Mouse (Mus musculus): ENCODE results near the gene Dusp22. TPM values are rescaled to one million over a fixed set of nuclear protein-coding genes. Genes with fewer than 3 reads are reported as not detected.

Gene Dusp22
- polyA plus RNA-seq, 1 experiment from 2014 or later: 30.4 TPM

DNA sequence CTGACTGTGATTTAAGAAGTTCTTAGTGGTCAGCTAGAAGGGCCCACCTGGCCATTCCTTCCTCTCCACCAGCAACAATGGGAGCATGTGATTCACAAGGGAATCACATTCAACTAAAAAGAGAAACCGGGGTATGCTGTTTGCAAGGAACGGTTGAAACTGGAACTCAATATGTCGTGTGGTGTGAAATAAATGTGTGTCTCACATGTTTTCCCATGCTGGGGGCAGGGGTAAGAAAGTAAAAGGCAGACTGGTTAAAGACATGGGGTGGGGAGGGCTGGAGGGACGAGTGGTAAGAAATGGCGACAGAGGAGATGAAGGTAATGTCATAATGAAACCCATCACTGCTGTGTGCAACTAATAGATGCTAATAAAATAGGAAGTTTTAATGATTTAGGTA is 87.3 kb downstream of the Dusp22 start:
- Histone ChIP-seq H3K9me3 (no peaks in the 10 kb centered on the region), H3K4me2 (no peak overlapping the region), H3K27ac (replicated peaks) (no peak overlapping the region), H3K27me3 (peaks cover 51% of the 10 kb centered on the region), H3K4me3 (no peak overlapping the region), H3K36me3 (no peaks in the 10 kb centered on the region), H3K4me1 (replicated peaks) (peaks cover 23% of the 10 kb centered on the region), H3K9ac (no peak overlapping the region)
- ATAC-seq (ENCODE audit: low FRiP score, low read depth): no peak
- WGBS: 82% methylated on average over 5 of the region's 5 CpGs

DNA sequence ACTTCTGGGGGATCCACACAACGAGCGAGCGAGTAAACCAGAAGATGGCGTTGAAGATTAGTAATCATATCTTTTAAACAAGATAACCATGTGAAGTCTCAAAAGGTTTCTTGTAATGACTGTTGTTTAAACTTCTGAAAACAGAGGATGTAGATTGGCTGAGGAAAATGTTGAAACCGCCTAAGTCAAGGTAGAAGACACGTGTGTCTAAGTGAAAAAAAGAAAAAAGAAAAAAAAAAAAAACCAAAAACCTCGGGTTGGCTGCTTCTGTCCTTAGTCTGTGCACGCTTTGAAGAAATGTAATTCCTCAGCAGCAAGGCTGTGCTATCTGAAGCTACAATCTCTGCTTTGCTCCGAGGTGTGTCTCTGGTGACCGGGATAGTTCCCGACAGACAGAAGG is 87.7 kb downstream of the Dusp22 start:
- H3K4me3 ChIP-seq: no peak overlapping the region
- ATAC-seq (ENCODE audit: low FRiP score, low read depth): no peak
- H3K4me1 ChIP-seq (replicated peaks): peaks cover 23% of the 10 kb centered on the region
- no peaks in the 10 kb centered on the region for H3K36me3 ChIP-seq
- peaks cover 53% of the 10 kb centered on the region for H3K27me3 ChIP-seq
- H3K9me3 ChIP-seq: no peaks in the 10 kb centered on the region
- no peak overlapping the region for H3K9ac ChIP-seq
- no peak overlapping the region for H3K27ac ChIP-seq (replicated peaks)
- 78% methylated on average over 11 of the region's 11 CpGs for WGBS
- no peak overlapping the region for H3K4me2 ChIP-seq

DNA sequence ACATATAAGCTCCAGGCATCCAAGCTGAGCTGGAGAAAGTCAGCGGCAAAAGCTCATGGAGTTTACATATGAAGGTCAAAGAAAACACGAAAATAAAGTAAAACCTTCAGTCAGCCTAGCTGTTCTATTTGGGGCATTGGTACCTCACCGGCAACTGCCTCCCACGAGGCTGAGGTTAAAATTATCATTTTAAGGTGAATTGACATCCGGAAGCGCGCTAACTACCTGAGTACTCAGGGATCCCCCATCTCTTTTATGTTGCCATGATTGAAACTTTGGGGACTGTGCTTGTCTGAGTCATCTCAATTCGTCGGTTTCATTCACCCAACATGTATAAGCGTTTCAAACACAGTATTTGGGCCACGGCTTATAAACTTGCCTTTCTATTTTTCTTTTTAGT is 88.5 kb downstream of the Dusp22 start:
- Histone ChIP-seq H3K9me3 (no peaks in the 10 kb centered on the region), H3K4me2 (peak overlapping the region; percentile 64; the same call in 1 of the 2 replicates), H3K27ac (replicated peaks) (no peak overlapping the region), H3K27me3 (peaks cover 53% of the 10 kb centered on the region), H3K36me3 (no peaks in the 10 kb centered on the region), H3K9ac (no peak overlapping the region), H3K4me3 (no peak overlapping the region), H3K4me1 (replicated peaks) (peaks cover 23% of the 10 kb centered on the region)
- ATAC-seq (ENCODE audit: low FRiP score, low read depth): no peak
- 58% methylated on average over 11 of the region's 11 CpGs for WGBS

DNA sequence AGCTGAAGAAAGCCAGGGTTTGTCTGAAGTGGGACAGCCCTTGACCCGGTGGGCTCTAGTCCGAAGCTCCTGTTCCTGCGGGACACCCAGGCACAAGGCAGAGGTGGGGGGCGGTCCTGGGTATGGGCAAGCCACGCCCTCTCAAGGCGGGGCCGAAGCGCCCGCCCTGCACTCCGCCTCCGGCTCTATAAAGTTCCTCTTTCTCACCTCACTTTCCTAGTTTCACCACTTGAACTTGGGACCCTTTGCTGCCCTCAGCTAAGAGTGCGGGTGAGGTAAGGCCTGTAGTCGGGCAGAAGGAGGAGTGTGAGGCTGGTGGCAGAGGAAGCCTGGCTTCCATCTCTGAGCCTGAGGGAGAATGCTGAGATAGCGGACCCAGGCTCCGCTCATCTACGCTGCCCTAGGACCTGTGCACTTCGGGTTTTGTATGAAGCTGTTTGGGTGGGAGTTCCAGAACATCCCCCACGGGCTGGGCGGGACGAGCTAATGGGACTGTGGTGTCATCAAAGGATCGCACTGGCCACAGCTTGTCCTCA is 89.3 kb downstream of the Dusp22 start, which contains the start of gene Irf4:
Gene Irf4, plus strand, starts transcription at position 206 of the 536 bp plus-strand sequence.
- Histone ChIP-seq H3K9me3 (no peaks in the 10 kb centered on the region), H3K27me3 (peaks cover 53% of the 10 kb centered on the region), H3K36me3 (no peaks in the 10 kb centered on the region), H3K27ac (replicated peaks) (no peak within 1 kb of the TSS), H3K4me3 (peak within 1 kb of the TSS; percentile 37), H3K9ac (no peak within 1 kb of the TSS), H3K4me1 (replicated peaks) (peaks cover 23% of the 10 kb centered on the region), H3K4me2 (peak within 1 kb of the TSS; percentile 64)
- ATAC-seq (ENCODE audit: low FRiP score, low read depth): peak; percentile 77
- under 1% methylated on average over 21 of the region's 21 CpGs for WGBS

DNA sequence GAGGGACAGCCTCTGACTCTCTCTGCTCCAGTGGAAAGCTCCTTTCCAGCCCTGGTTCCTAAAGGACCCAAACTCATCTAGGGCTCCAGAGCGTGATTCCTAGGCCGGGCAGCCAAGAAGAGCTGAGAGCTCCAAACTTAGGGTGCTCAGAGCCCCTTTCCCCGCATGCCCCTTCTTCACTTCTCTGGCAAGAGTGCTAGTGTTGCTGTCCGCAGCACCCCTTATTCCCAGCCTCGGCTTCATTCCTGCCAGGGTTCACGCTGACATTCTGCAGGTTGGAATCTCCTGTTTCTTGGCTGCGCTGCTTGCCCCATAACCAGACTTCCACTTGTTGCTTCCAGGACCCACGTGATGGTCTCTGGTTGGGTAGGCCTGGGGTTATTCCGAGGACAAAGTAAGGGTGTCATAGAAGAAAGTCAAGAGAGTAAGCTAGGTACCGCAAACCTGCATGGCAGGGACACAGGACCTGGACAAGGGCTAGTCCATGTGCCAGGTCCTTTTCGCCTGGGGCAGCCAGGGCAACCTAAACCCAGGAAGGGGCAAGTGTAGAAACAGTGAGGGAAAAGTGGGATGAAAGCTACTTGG is 89.8 kb downstream of the Dusp22 start:
- H3K4me3 ChIP-seq: peak overlapping the region; percentile 37
- no peaks in the 10 kb centered on the region for H3K36me3 ChIP-seq
- no peak for ATAC-seq (ENCODE audit: low FRiP score, low read depth)
- H3K4me2 ChIP-seq: peak overlapping the region; percentile 64
- peaks cover 53% of the 10 kb centered on the region for H3K27me3 ChIP-seq
- H3K27ac ChIP-seq (replicated peaks): no peak overlapping the region
- 7% methylated on average over 11 of the region's 11 CpGs for WGBS
- no peak overlapping the region for H3K9ac ChIP-seq
- H3K4me1 ChIP-seq (replicated peaks): peaks cover 23% of the 10 kb centered on the region
- no peaks in the 10 kb centered on the region for H3K9me3 ChIP-seq

DNA sequence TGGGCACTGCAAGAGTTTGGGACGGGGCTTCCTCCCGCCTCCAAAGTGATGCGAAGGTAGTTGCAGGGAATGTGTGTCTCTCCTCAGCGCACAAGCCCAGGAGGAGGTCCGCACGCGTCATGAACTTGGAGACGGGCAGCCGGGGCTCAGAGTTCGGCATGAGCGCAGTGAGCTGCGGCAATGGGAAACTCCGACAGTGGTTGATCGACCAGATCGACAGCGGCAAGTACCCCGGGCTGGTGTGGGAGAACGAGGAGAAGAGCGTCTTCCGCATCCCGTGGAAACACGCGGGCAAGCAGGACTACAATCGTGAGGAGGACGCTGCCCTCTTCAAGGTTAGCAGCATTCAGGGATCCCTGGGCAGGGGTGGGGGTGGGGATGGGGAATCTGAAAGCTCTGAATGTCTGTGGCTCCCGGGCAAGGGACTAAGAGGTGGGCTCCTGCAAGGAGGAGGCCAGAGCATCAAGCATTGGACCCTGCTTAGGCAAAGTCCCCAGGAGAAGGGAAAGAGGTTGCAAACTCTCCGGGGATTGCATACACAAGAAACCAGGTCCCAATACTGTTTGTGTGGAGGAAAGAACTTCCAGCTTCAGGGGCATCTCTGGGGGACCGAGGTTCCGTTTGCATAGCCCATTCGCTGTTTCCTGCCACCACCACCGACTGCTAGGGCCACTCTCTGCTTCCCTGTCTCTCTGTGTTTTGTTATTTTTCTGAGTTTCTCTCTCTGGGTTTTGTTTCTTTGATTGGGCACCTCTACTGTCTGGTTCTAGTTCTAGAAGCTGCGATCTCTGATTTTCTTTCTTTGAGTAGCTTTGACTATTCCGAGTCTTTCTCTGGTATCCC is 90.9 kb downstream of the Dusp22 start:
- H3K4me2 ChIP-seq: peak overlapping the region; percentile 64
- no peaks in the 10 kb centered on the region for H3K36me3 ChIP-seq
- peak overlapping the region; percentile 26; the same call in 1 of the 2 replicates for H3K9ac ChIP-seq
- WGBS: 3% methylated on average over 33 of the region's 33 CpGs
- peak overlapping the region; percentile 37 for H3K4me3 ChIP-seq
- H3K27ac ChIP-seq (replicated peaks): no peak overlapping the region
- peaks cover 23% of the 10 kb centered on the region for H3K4me1 ChIP-seq (replicated peaks)
- no peaks in the 10 kb centered on the region for H3K9me3 ChIP-seq
- 0 out of 2 replicates have a peak, but pooled peaks have one; percentile 31 for ATAC-seq (ENCODE audit: low FRiP score, low read depth)
- peaks cover 53% of the 10 kb centered on the region for H3K27me3 ChIP-seq

DNA sequence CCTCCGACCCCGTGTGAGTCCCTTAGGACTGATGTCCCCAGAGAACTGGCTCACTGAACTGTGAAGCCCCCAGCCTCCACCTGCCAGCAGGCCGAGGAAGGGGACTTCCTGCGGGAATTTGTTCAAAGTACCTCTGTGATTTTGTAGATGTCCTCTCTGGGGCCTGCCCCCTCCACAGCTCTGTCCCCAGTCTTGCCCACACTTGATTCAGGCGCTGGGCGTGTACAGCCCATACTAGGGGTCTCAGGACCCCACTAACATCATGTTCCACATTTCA is 91.4 kb downstream of the Dusp22 start:
- no peak overlapping the region for H3K9ac ChIP-seq
- WGBS: 28% methylated on average over 6 of the region's 6 CpGs
- H3K4me2 ChIP-seq: 0 out of 2 replicates have a peak overlapping the region, but pooled peaks have one; percentile 64
- peaks cover 23% of the 10 kb centered on the region for H3K4me1 ChIP-seq (replicated peaks)
- ATAC-seq (ENCODE audit: low FRiP score, low read depth): no peak
- H3K27me3 ChIP-seq: peaks cover 53% of the 10 kb centered on the region
- H3K4me3 ChIP-seq: no peak overlapping the region
- H3K9me3 ChIP-seq: no peaks in the 10 kb centered on the region
- H3K27ac ChIP-seq (replicated peaks): no peak overlapping the region
- H3K36me3 ChIP-seq: no peaks in the 10 kb centered on the region

DNA sequence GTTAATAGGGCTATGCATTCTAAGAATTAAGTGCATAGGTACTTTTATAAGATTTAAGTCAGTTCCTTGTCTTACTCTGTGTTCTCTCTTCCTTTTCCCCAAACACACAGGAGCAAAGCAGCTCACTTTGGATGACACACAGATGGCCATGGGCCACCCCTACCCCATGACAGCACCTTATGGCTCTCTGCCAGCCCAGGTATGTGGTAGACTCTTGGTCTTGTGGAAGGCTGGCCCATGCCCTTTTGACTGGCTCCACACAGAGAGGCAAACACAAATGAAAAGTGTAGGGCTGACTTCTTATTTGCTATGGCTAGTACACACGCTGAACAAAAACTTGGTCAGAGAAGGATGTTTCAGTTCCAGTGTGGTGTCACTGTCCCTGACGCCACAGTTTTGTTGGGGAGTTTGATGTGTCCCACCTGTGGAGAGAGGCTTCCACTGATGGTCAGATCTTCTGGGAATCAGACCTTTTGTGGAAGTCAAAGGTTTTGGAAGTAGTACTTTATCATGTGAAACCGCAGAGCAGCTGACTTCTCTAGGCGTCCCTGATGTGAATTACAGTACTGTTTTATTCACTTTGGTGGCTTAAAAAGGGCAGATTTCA is 92.9 kb downstream of the Dusp22 start:
- Histone ChIP-seq H3K27me3 (peaks cover 45% of the 10 kb centered on the region), H3K9ac (no peak overlapping the region), H3K27ac (replicated peaks) (no peak overlapping the region), H3K4me3 (no peak overlapping the region), H3K4me1 (replicated peaks) (peaks cover 23% of the 10 kb centered on the region), H3K9me3 (no peaks in the 10 kb centered on the region), H3K4me2 (no peak overlapping the region), H3K36me3 (no peaks in the 10 kb centered on the region)
- no peak for ATAC-seq (ENCODE audit: low FRiP score, low read depth)
- 84% methylated on average over 4 of the region's 4 CpGs for WGBS

DNA sequence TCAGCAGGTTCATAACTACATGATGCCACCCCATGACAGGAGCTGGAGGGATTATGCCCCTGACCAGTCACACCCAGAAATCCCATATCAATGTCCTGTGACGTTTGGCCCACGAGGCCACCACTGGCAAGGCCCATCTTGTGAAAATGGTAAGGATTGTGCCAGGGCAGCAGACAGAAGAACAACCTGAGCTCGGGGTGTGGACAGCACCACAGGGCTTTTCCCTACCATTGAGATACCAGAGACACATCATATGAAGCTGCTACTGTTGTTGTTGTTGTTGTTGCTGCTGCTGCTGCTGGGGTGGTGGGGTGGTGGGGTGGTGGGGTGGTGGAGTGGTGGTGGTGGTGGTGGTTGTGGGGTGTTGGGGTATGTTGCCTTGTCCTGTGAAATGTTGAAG is 93.6 kb downstream of the Dusp22 start:
- Histone ChIP-seq H3K9ac (no peak overlapping the region), H3K4me1 (replicated peaks) (peaks cover 23% of the 10 kb centered on the region), H3K27me3 (peaks cover 37% of the 10 kb centered on the region), H3K4me2 (no peak overlapping the region), H3K27ac (replicated peaks) (no peak overlapping the region), H3K4me3 (no peak overlapping the region), H3K36me3 (no peaks in the 10 kb centered on the region), H3K9me3 (no peaks in the 10 kb centered on the region)
- 90% methylated on average over 3 of the region's 3 CpGs for WGBS
- ATAC-seq (ENCODE audit: low FRiP score, low read depth): no peak

DNA sequence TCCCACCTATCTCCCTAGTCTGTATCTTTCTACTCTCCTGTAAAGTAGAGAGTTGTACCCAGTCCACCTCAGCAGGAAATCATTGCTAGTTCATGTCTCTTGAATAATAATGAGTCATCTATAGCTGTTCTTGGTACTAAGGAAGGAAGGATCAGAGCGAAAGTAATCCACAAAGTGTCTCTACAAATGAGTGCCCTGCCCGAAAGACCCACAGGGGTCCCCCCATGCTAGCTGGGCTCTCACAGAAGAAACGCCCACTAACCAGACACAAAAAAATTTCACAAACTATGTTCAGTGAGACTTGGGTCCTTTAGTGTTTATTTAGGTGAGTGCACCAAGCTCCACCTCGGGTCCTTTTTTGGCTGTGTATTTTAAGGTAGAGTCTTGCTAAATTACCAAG is 94.3 kb downstream of the Dusp22 start:
- H3K9ac ChIP-seq: no peak overlapping the region
- H3K4me3 ChIP-seq: no peak overlapping the region
- peaks cover 18% of the 10 kb centered on the region for H3K4me1 ChIP-seq (replicated peaks)
- H3K36me3 ChIP-seq: no peaks in the 10 kb centered on the region
- H3K4me2 ChIP-seq: no peak overlapping the region
- no peak for ATAC-seq (ENCODE audit: low FRiP score, low read depth)
- no peaks in the 10 kb centered on the region for H3K9me3 ChIP-seq
- peaks cover 31% of the 10 kb centered on the region for H3K27me3 ChIP-seq
- no peak overlapping the region for H3K27ac ChIP-seq (replicated peaks)
- WGBS: 88% methylated on average over 4 of the region's 4 CpGs

DNA sequence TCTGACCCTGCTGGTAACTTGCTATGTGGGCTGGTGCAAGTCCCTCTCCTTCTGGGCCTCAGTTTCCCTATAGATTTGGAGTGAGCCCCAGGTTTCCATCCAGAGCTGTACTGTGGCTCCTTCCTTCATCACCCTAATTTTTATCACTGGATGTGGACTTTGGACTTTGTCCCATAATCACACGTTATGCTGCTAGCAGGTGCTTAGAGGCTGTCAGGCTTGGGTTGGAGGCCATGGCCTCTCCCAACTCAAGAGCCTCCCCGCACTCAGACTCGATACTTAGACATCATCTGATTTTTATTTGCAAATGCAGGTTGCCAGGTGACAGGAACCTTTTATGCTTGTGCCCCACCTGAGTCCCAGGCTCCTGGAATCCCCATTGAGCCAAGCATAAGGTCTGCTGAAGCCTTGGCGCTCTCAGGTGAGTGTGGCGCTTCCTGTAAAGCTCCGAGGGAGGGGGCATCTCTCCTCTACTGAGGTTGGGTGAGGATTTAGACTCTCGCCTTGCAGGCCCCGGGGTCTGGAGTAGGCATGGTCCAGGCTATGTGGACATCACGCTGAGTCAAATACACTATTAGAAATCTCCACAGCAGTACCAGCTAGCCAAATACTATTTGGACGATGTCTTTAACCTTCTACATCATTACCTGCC is 95.2 kb downstream of the Dusp22 start:
- 89% methylated on average over 10 of the region's 10 CpGs for WGBS
- no peak overlapping the region for H3K9ac ChIP-seq
- no peak overlapping the region for H3K4me3 ChIP-seq
- H3K4me2 ChIP-seq: no peak overlapping the region
- no peak overlapping the region for H3K27ac ChIP-seq (replicated peaks)
- no peak for ATAC-seq (ENCODE audit: low FRiP score, low read depth)
- peaks cover 9% of the 10 kb centered on the region for H3K4me1 ChIP-seq (replicated peaks)
- no peaks in the 10 kb centered on the region for H3K9me3 ChIP-seq
- H3K27me3 ChIP-seq: peaks cover 22% of the 10 kb centered on the region
- no peaks in the 10 kb centered on the region for H3K36me3 ChIP-seq

DNA sequence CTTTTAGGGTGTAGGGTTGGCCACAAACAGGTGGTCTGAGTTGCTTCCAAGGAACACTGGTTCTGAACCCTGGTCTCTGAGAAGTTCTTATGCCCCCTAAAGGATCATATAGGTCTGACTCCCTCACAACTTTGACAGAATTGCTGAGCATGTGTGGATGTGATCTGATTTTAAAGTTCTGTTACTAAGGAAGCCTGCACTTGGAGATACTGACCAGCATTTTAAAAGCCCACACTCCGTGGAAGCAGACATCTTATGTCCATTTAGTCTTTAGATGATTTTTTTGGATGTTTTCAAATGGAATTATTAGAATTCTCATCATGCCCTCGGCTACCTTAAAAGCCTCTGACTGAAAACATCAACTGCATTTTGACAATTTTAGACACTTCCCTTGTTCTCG is 95.8 kb downstream of the Dusp22 start:
- peaks cover 17% of the 10 kb centered on the region for H3K27me3 ChIP-seq
- no peak for ATAC-seq (ENCODE audit: low FRiP score, low read depth)

More for the DNA sequence above, 95.8 kb downstream of the Dusp22 start:
- H3K27ac ChIP-seq (replicated peaks): no peak overlapping the region
- WGBS: 81% methylated on average over 3 of the region's 3 CpGs
- H3K4me2 ChIP-seq: no peak overlapping the region
- H3K9me3 ChIP-seq: no peaks in the 10 kb centered on the region
- no peak overlapping the region for H3K9ac ChIP-seq
- H3K4me1 ChIP-seq (replicated peaks): peaks cover 3% of the 10 kb centered on the region
- no peak overlapping the region for H3K4me3 ChIP-seq
- H3K36me3 ChIP-seq: no peaks in the 10 kb centered on the region

Data from hindbrain, embryonic 15.5 days (tissue).